ENCODE assay signal across 21 mouse cellular contexts in genomic region chr2:139422678-139423077, GRCm38 (mm10).
A peak's percentile ranks its signal among the peaks of the same experiment; 100 is the strongest.
DNase-seq lines count a peak whose midpoint lies in the region; ATAC-seq lines count a peak whose summit lies in the region.
"Had no signal": no experiment of that assay in that cellular context is flagged by ENCODE, and none has a peak within 500 bp of the region (broad histone marks: within the 10 kb centered on the region; RNA-seq: fewer than 3 reads in every experiment).

No protein-coding gene starts in this region.

- DNase-seq in cerebellum, postnatal 10 days: peak; percentile 26 to 39
- no peak for DNase-seq in cerebellum, adult 9-11 months
- DNase-seq in layer of hippocampus, postnatal 10 days (ENCODE audit: low spot score in 2 of 2): peak; percentile 6 to 16
- DNase-seq in layer of hippocampus, adult 11-12 months (ENCODE audit: low spot score): no peak
- no peak for DNase-seq in neural tube, embryonic 10.5 days (ENCODE audit: extremely low spot score, low spot score)
- DNase-seq in heart, postnatal 4 days: no peak
- DNase-seq in frontal cortex, postnatal 25 days (ENCODE audit: low spot score in 2 of 2): no peak
- DNase-seq: adrenal gland, adult 2 months; embryo, embryonic 11 days; heart, postnatal 36 days; kidney, adult 18-20 months; lung, postnatal 4 days; retina, postnatal 1 day; thymus, postnatal 4 days had no signal

- H3K4me1 ChIP-seq in neural tube, embryonic 12.5 days: no peaks in the 10 kb centered on the region
- H3K4me1 ChIP-seq: forebrain, embryonic 12.5 days; heart, embryonic 13.5 days; midbrain, embryonic 10.5 days had no signal

- no peak overlapping the region for H3K4me3 ChIP-seq in neural tube, embryonic 12.5 days
- H3K4me3 ChIP-seq: forebrain, embryonic 12.5 days; heart, embryonic 13.5 days; limb, embryonic 12.5 days; midbrain, embryonic 10.5 days; myocyte had no signal

- WGBS in neural tube, embryonic 12.5 days: 85% methylated on average over 3 of the region's 3 CpGs

- H3K36me3 ChIP-seq in neural tube, embryonic 12.5 days: no peaks in the 10 kb centered on the region
- H3K36me3 ChIP-seq: forebrain, embryonic 12.5 days; heart, embryonic 13.5 days; limb, embryonic 12.5 days; midbrain, embryonic 10.5 days had no signal

- no peak overlapping the region for H3K9ac ChIP-seq in neural tube, embryonic 12.5 days
- H3K9ac ChIP-seq: forebrain, embryonic 12.5 days; heart, embryonic 13.5 days; limb, embryonic 12.5 days; liver, embryonic 14.5 days had no signal

- no peak overlapping the region for H3K27ac ChIP-seq in neural tube, embryonic 12.5 days
- H3K27ac ChIP-seq: forebrain, embryonic 12.5 days; heart, embryonic 13.5 days; limb, embryonic 12.5 days; liver, embryonic 14.5 days; midbrain, embryonic 10.5 days had no signal

- no peaks in the 10 kb centered on the region for H3K9me3 ChIP-seq in neural tube, embryonic 12.5 days
- H3K9me3 ChIP-seq: forebrain, embryonic 12.5 days; heart, embryonic 13.5 days; limb, embryonic 12.5 days; midbrain, embryonic 10.5 days had no signal

- ATAC-seq in neural tube, embryonic 12.5 days (ENCODE audit: low FRiP score, low read depth): peak; percentile 13; the same call in 1 of the 2 replicates

- H3K4me2 ChIP-seq in neural tube, embryonic 12.5 days (replicated peaks): no peak overlapping the region
- H3K4me2 ChIP-seq: forebrain, embryonic 12.5 days; heart, embryonic 13.5 days; limb, embryonic 12.5 days had no signal

- H3K27me3 ChIP-seq in neural tube, embryonic 12.5 days (replicated peaks): no peaks in the 10 kb centered on the region
- H3K27me3 ChIP-seq: forebrain, embryonic 12.5 days; heart, embryonic 13.5 days; limb, embryonic 12.5 days had no signal

Comparison
In these comparisons a context has a peak if more than half of its experiments do, and no peak if none do; other contexts are left out.
1. DNase-seq: peak in cerebellum, postnatal 10 days (2 of 2) and layer of hippocampus, postnatal 10 days (2 of 2); none in cerebellum, adult 9-11 months (single experiment), layer of hippocampus, adult 11-12 months (single experiment), neural tube, embryonic 10.5 days (single experiment), heart, postnatal 4 days (single experiment) and frontal cortex, postnatal 25 days (0 of 2).